Mouse (Mus musculus) lung, postnatal 25 days (tissue): ENCODE results near the gene Lmx1b.

Source experiments
- DNase-seq: peaks from one replicate; pipeline ENCODE4 v3.0.0; 2022; ENCODE audit warnings: low spot score

The Lmx1b gene

DNA sequence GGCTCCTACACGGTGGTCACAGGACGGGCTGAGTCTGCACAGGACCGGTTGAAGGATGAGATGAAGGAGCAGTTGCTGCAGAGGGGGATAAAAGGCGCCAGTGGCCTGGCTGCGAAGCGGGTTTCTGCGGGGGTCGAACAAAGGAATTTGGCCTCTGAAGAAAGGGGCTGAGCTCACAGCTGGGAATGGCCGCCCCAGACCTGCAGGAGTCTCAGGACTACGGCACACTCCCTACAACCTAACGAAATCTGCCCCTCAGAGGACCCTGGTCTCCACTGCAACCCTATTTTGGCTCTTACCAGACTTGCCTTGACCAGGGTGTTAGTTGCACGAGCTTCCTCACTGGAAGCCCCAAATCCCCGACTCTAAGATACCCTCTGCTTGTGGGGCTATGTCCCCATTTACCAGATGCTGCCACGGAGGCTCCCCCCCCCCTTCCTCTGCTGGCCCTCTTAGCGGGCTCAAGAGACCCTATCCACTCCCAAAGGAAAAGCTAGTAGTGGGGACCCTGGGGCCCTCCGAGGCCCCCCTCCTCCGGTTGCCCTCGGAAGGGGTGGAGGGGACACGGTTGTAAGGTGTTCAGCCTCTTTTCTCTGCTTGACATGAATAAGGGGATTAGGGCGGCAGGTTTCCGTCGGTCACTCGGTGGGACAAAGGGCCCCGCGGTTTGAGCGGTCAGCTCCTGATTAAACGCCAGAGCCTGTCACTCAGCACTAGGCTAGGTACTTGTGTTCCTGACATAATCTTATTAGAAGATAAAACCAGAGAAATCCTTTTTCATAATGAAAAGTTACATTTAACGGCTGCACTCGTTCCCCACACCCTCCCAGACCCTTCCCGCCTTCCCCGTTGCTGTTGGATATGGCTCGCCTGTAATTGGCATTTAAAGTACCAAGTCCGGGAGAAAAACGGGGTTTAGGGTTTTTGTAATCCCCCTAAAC, 10.0 kb downstream of the Lmx1b start:
- DNase-seq, result no peak

DNA sequence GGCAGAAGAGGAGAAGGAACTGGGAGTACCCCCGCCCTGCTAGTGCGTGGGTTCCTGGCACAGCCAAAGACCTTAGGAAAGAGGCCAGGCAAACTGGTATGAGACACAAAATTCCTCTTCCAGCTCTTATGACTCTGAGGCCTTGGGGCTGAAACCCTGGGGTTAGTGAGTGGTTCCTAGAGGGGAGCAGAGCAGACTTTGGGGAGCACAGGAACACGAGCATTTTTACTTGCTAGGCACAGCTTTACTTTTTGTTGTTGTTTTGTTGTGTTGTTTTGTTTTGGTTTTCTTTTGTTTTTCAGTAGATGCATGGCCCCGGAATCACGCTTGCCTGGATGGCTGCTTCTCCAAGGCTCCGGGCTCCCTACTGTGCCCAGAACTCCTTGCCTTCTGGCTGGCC, 10.7 kb downstream of the Lmx1b start:
- DNase-seq, result no peak

DNA sequence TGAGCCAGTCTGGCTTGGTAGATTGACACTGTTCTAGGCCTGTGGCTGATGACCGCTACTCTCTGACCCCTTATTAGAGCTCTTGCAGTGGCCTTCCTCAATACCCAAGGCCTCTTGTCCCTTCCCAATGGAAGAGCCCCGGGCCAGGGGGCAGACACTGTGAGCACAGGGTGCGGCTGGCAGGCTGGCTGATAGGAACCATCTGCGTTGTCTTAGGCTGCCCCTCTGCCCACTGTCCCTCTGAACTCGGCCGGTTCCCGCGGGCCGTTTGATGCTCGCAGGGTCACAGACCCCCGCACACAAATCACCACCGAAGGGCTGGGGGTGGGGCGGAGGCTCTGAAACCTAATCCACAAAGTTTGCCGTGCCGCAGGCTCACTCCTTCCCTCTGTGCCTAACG, 11.5 kb downstream of the Lmx1b start:
- DNase-seq, result no peak

DNA sequence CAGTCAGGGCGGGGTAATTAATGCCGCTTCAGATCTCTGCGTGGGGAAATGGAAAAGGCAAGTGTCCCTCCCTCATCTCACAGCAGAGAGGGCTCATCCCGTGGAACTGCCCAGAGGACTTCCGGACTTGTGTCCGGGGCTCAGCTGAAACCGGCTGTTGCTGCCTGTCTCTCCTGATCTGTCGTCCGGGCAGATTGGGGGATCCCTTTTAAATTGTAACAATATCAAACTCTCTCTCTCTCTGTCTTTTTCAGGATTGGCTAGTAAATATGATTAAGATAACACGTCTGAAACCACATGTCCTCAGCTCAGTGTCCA, 13.3 kb downstream of the Lmx1b start:
- DNase-seq, result no peak

DNA sequence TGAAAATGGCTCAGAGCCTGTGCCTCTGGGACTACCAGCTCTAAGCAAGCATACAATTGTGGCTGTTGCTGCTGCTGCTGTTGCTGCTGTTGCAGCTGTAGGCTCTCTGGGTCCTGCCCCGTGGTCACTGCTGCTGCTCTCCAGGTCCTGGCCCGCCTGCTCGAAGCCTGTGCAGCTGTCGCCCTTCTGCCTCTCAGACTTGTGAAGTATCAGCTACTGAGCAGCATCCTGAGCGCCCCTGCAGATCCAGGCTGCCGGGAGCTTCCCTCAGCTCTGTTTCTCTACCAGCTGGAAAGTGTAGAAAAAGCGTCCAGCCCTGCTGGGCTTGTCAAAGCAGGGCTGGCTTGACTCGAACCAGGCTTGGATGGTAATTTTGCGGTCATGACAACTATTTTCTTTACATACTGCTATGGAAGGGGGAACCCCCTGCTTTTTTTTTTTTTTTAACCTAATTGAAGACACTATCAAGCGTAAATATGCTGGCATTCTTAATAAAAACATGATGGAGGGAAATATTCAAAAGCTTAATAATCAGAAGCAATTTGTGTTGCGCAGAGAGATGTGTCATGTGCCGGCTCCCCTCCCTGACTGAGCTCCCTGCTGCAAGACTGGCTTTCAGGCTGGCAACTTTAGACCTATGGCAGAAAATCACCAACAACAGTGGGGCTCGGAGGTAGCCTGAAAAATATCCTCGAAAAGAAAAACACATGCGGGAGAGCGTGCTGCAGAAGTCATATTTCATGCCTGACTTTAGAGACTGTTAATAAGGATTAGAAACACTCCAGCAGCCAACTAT, 13.9 kb downstream of the Lmx1b start:
- no peak for DNase-seq

DNA sequence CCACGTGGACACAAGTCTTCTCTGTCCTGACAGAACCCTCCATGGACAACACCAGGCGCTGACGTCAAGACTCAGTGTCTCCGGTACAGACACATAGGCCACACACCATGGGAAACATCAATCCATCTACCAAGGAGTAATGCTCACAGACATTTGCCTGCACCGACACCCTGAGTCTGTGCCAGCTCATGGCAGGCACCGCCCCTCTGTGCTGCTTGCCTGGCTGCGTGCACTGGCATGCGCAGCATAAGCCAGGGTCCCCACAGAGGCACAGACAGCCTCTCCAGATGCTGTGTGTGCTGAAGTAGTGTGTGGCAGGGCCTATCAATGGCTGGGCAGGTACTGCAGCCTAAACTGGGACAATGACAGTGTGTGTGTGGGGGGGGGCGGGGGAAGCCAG, 22.6 kb downstream of the Lmx1b start:
- no peak for DNase-seq

DNA sequence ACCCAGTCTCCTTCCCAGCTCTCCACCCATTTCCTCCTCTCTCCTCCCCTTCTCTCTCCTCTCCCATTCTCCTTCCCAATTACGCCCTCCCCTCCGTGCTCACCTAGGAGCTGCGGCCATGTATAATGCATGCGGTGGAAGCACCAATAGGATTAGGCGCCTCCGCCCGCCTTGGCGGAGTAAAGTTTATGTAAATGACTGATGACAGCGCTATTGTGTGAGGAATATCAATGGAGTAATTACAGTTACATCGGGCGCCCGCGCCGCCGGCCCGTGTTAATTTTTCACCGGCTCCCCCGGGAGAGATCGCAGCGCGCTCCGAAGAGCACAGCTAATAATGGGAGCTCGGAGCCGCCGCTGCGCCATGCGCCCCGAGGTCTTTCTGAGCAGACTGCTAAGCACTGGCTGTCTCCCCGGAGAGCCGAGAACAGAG, 23.9 kb downstream of the Lmx1b start:
- no peak for DNase-seq

DNA sequence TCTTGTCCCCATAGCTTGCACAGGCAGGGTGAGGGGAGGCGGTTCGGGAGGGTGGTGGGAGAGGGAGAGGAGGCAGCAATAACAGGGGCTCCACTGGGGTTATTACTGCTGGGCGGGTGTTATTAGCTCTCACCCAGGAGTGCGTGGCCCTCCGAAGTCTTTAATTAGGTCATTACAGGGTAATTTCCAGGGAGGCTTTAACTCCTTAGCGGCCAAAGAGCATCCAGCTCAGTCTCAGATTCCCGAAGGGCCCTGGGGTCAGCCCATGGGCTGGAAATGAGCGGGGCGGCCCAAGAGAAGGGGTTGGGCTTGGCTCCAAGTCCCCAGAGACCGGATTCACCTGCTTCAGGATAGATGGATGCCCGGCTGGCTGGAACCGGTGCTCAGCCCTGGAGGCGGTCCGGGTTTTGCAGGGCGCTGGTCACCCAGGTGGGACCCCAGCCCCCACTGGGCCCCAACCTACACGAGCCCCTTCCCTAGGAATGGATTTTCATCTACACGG, 24.4 kb downstream of the Lmx1b start:
- no peak for DNase-seq

DNA sequence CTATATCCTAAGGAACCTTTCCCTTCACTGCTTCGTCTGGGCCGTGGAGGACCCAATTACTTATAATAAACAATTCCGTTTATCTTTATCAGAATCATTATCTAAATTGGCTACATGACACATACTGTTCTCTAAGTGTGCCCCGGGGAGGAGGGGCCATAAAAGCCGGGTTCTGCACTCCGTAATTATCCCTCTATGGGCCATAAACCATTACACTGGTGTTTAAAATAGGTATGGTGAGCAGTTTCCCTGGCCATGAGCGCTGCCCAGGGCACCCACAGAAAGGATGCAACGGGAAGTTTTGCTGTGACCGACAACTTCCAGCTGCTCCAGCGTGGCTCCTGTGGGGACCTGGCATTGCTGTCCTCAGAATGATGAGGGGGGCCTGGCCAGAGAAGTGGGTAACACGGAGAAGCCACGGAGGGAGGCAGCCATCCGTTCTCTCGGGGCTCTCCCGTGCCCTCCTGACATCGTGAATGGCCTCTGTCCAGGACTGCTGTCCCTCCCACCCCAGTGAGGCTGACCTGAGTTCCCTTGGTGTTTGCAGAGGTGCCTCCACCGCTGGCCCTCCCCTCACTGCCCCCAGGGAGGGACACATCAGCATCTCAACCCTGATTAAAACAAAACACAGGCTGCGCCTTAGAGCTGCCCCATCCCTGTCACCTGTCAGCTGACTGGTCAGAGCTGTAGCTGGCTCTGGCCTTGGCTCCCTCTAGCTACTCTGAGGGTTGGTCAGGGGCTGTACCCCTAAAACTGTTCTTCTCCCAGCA, 34.6 kb downstream of the Lmx1b start:
- DNase-seq, result no peak

DNA sequence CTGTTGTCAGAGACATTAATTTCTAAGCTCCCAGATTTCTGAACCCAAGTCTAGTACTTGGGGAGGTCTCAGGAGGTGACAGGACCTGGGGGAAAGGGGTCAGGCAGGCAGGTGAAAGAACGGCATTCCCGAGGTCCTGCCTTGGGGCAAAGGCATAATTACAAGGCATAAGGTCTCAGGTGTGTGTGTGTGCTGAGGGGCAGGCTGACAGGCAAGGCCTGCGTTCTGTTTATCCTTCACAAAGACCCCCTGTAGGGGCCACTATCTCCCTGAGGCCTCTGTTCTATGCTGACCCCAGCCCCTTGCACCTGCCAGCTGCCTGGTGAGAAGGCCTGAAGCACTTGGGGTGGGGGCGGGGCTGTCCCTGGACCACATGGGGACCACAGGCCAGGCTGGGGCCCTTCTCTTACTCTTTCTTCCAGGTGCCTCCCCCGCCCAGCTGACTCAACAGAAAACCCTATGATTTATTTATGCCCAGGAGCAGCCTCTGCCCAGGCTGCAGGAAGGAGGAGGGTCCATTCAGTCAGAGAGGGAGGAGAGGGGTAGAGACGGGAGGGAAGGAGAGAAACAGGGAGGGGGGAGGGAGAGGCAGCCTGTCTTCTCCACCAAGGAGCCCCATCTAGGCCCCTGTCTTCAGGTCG, 35.3 kb downstream of the Lmx1b start:
- DNase-seq, result no peak

DNA sequence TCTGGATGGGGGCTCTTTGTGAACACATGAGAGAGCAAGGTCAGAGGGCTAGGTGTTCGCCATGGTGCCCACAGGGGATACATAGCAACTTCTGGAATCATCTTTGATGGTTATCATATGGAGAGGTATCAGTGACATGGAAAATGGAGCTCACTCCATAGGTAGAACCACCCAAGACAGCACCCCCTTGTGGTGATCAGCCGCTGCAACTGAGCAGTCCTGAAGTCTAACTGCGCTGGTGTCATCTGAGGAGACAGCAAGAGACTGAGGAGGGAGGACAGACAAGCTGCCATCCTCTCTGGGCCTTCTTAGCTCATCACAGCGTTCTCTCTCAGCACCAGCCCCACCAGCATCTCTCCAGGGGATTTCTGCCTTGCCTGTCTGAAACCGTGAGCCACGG, 39.8 kb downstream of the Lmx1b start:
- DNase-seq, result no peak

DNA sequence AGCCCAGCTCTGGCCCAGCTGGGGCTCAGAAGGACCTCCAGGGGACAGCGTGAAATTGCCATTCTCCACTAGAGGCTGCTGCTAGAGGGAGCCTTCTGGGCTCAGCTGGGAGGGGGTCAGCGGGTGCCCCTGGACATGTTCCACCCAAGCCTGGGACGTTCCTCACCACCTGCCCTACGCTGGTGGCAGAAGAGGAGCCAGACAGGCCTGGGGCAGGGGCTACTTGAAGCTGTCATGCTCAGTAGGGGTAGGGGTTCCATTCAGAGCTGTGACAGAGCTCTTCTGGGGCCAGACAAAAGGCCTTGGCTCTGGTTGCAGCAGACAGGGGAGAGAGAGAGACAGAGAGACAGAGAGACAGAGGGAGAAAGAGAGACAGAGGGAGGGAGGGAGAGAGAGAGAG, 42.9 kb downstream of the Lmx1b start:
- DNase-seq, result no peak

DNA sequence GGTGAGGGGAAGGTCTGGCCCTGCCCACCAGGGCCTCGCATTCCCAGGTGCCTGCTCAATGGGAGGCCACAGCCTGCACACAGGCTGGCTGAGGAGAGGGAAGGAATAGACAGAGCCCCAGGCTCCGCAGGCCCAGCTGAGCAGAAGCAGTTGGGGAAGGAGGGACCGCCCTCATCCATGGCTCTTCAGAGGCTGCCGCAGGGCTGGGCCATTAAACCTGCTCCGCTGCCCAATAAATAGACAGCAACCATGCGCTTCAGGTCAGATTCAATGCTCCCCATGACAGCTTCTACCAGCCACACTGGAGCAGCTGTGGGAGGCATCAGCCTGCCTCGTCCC, 45.3 kb downstream of the Lmx1b start:
- no peak for DNase-seq

DNA sequence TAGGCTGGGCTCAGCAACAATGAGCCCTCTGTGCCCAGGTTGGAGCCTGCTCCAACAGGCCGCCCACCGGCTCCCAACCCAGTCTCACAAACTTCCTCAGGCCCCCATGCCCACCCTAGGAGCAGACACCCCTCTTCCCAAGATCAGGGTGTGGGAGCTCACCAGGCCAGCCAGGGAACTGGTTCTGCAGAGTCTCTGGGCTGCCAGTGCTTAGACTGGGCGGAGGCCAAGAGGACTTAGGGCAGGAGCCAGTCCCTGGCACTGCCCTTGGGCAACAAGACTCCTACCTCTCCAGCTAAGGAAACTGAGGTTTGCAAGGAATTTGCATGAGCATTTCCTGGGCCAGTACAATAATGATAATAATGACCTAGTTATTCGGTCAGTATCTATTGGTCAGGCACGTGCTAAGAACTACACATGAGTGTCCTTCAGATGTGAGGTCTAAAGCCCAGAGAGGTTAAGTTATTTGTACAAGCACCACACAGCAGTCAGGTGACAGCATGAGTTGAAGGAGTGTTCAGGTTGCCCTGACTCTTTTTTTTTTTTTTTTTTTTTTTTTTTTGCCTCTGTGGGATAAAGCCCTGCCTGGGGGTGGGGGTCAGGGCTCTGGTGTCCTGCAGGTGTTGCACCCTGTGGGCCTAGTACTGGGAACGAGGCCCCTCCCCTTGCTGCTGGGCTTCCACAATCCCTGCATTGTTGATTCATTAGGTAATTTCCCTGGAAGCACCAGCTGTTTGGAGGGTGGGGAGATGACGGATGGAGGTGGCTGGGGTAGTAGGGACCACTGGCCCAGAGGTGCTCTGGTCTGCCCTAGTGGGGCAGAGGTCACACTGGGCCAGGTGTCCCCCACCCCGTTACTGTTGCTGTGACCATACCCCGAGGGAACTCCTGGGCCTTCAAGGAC, 45.9 kb downstream of the Lmx1b start:
- DNase-seq, result no peak

DNA sequence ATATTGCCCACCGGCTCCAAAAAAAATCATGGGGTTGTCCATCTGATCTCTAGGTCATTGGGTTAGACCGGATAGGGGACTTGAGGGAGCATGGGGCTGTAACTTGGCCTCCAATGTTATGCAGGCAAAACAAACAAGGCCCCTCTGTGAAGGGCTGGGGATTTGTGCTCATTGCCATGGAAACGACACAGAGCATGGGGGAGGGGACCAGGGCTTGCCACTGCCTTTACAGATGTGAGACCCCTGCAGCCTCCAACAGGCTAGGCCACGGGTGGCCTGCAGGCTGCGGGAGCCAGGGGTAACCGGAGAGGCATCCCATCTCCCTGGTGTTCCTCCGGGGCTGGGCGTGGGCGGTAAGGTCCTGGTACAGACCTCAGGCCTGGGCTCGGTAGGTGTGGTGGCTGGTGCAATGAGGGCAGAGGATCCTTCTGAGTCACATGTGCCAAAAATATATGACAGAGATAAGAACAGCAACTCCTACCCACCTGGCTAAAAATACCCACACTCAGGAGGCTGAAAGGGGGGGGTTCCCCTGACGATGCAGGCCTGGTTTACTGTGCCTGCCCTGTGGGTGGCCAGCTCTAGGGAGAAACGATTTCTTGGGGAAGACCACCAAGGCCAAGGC, 47.3 kb downstream of the Lmx1b start:
- DNase-seq, result no peak

DNA sequence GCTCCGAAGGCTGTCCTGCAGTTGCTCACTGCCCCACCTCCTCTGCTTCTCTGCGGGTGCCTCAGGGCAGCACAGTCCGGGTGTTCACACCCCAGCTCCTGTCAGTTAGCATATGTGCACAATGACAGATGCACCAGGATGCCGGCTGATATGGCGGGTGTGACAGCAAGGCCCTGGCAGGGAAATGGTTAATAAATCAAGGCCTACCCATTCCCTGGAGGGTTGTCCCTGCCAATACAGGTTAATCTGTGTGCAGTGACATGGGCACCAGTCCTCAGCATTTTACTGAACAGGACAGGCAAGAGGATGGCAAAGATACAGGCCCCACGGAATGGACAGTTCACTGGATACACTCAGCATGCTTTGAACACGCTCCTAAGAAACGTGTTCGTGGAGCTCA, 51.0 kb downstream of the Lmx1b start:
- DNase-seq, result no peak

DNA sequence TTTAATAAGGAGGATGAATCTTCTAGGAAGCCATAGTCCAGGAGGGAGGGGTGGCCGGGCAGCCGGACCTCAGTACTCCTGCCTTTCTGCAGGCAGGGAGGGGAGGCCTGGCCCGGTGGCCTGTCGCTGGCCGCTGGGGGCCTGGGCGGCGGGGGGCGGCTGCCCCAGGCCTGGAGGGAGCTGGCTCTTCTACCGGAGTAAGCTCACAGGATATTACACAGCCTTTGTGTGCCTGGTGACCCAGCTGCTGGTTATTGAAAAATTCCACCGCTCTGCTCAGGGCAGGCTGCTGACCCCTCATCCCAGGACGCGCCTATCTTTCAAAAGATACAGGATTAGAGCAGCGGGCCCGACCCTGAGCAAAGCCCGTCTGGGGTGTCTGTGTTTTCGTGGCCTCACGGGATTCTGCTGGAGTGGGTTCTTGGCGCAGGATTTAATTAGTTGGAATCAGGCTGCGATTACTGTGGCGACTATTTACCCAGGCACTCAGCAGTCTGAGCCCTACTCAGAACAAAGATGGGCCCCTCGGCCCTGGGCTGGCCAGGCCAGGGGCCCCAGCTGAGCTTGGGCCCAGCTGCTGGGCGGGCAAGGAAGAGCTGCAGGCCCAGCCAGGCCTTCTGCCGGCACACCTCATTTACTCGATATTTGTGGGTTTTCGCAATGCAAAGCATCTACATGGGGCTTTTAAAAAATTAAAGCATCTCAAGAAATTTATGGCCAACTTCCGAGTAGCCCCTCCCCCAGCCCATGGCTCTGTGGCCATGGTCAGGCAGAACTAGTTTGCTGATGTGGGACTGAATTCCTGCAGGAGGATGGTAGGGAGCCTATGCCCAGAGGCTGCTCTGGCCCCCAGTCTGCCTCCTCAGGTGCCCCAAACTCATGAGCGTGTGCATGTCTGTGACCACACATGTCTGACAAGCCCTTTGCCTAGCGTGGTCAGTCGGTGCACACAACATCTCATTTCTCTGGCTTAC, 55.1 kb downstream of the Lmx1b start:
- DNase-seq, result no peak

DNA sequence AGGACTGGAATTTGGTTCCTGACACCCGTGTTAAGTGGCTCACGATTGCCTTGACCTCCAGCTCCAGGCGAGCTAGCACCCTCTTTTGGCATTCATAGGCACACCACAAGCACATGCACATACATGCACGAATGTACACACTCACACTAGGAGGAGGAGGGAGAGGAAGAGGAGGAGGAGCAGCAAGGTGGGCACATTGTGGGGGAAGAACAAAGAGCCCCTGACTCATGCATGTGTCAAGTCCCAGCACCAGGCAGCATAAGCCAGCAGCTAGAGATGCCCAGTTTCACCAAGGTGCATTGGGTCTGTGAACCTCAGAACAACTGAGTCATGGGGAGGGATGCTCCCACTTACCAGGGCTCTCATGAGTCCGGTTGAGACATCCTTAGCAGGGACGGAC, 56.5 kb downstream of the Lmx1b start:
- DNase-seq, result no peak

DNA sequence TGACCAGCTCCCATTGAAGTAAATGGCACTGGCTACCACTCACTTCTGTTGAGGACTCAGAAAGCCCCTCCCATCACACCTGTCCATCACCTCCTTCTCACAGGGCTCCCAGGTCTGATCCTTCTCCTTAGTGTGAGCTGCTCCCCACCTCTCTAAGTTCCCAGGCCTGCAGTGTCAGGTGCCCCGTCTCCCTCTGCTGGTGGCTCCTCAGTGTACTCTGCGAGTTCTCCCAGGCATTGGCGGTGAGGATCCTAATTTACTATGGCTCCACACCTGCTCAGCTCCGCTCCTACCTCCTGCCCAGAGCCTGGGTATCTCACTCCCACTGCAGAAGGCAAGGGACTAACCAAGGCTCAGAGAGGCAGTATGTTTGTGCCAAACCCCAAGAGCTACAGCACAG, 57.0 kb downstream of the Lmx1b start:
- DNase-seq, result no peak
